Mouse (Mus musculus): ENCODE measurements at regions not wholly inside any gene's neighbourhood (a gene's known extent, or its start where the extent isn't known, plus 50 kb on each side); places are given as distances from the start of the nearest gene placed in this dataset.

GRCm38 (mm10) chr1:155041592-155041991 lies 57.8 kb downstream of the Ier5 start:
- no peak for DNase-seq (ENCODE audit: low spot score in 2 of 2)

- DNase-seq (ENCODE audit: low spot score in 2 of 2), result no peak
Observed at GRCm38 (mm10) chr1:155040939-155041371, 58.5 kb downstream of the Ier5 start.

GRCm38 (mm10) chr1:155040086-155040726 lies 59.2 kb downstream of the Ier5 start:
- no peak for DNase-seq (ENCODE audit: low spot score in 2 of 2)

- DNase-seq (ENCODE audit: low spot score in 2 of 2), result no peak
Observed at GRCm38 (mm10) chr1:155038631-155039625, 60.5 kb downstream of the Ier5 start.

- no peak for DNase-seq (ENCODE audit: low spot score in 2 of 2)
Observed at GRCm38 (mm10) chr1:155037479-155037878, 62.0 kb downstream of the Ier5 start.

- DNase-seq (ENCODE audit: low spot score in 2 of 2), result no peak
Observed at GRCm38 (mm10) chr1:155030908-155031307, 68.5 kb downstream of the Ier5 start.

- DNase-seq (ENCODE audit: low spot score in 2 of 2), result peak in 1 of 2 experiments; percentile 56
Observed at GRCm38 (mm10) chr1:155029195-155029879, 70.1 kb downstream of the Ier5 start.

GRCm38 (mm10) chr1:155028735-155029134 lies 70.7 kb downstream of the Ier5 start:
- DNase-seq (ENCODE audit: low spot score in 2 of 2), result no peak

GRCm38 (mm10) chr1:155028147-155028546 lies 71.3 kb downstream of the Ier5 start:
- no peak for DNase-seq (ENCODE audit: low spot score in 2 of 2)

- peak in 1 of 2 experiments; percentile 49 for DNase-seq (ENCODE audit: low spot score in 2 of 2)
Observed at GRCm38 (mm10) chr1:155027583-155027982, 71.9 kb downstream of the Ier5 start.

GRCm38 (mm10) chr1:155025862-155026478 lies 73.5 kb downstream of the Ier5 start:
- peak; percentile 60 to 79 for DNase-seq (ENCODE audit: low spot score in 2 of 2)

- no peak for DNase-seq (ENCODE audit: low spot score in 2 of 2)
Observed at GRCm38 (mm10) chr1:155023324-155023723, 76.1 kb downstream of the Ier5 start.

GRCm38 (mm10) chr1:155015669-155016068 lies 83.8 kb downstream of the Ier5 start:
- no peak for DNase-seq (ENCODE audit: low spot score in 2 of 2)

GRCm38 (mm10) chr1:155014944-155015343 lies 84.5 kb downstream of the Ier5 start:
- no peak for DNase-seq (ENCODE audit: low spot score in 2 of 2)

- DNase-seq (ENCODE audit: low spot score in 2 of 2), result no peak
Observed at GRCm38 (mm10) chr1:155013784-155014183, 85.7 kb downstream of the Ier5 start.

GRCm38 (mm10) chr1:155013361-155013760 lies 86.1 kb downstream of the Ier5 start:
- no peak for DNase-seq (ENCODE audit: low spot score in 2 of 2)

- DNase-seq (ENCODE audit: low spot score in 2 of 2), result peak; percentile 83 to 93
Observed at GRCm38 (mm10) chr1:155006539-155007486, 92.6 kb downstream of the Ier5 start.

GRCm38 (mm10) chr1:155006099-155006498 lies 93.3 kb downstream of the Ier5 start:
- DNase-seq (ENCODE audit: low spot score in 2 of 2), result no peak

GRCm38 (mm10) chr1:155000301-155000700 lies 99.1 kb downstream of the Ier5 start:
- no peak for DNase-seq (ENCODE audit: low spot score in 2 of 2)

GRCm38 (mm10) chr1:154999501-155000131 lies 99.8 kb downstream of the Ier5 start:
- no peak for DNase-seq (ENCODE audit: low spot score in 2 of 2)

Data from frontal cortex, postnatal 14 days (tissue).